Mouse (Mus musculus) liver, embryonic 13.5 days (tissue): ENCODE results near the gene Ly6g5b. TPM values are rescaled to one million over a fixed set of nuclear protein-coding genes. Genes with fewer than 3 reads are reported as not detected.

Experiments
- ATAC-seq: fragments of 200-750 bp; cut with Nextera tagmentation; 2 replicates; pipeline ENCODE4 v1.8.0; 2017; ENCODE audit warnings: low read depth, mild to moderate bottlenecking, moderate number of reproducible peaks, moderate library complexity
- DNase-seq: peaks from one replicate; pipeline ENCODE4 v3.0.0; 2022
- H3K27ac ChIP-seq: fragments of 300-500 bp; sonication (generic); 2 replicates; pipeline ENCODE4 v1.5.1; 2015; ENCODE audit warnings: moderate library complexity, mild to moderate bottlenecking, inconsistent platforms
- H3K27me3 ChIP-seq: fragments of 300-500 bp; sonication (generic); 2 replicates; pipeline ENCODE4 v1.6.1; 2015; ENCODE audit warnings: mild to moderate bottlenecking, inconsistent platforms
- H3K36me3 ChIP-seq: fragments of 300-500 bp; sonication (generic); 2 replicates; pipeline ENCODE4 v1.6.1; 2015; ENCODE audit warnings: mild to moderate bottlenecking, inconsistent platforms
- H3K4me1 ChIP-seq: fragments of 300-500 bp; sonication (generic); replicated peaks from 2 replicates; pipeline ENCODE4 v1.6.1; 2015; ENCODE audit warnings: inconsistent platforms
- H3K4me2 ChIP-seq: fragments of 300-500 bp; sonication (generic); 2 replicates; pipeline ENCODE4 v1.6.1; 2015; ENCODE audit warnings: inconsistent platforms, mild to moderate bottlenecking, moderate library complexity
- H3K4me3 ChIP-seq: fragments of 300-500 bp; sonication (generic); replicated peaks from 2 replicates; pipeline ENCODE4 v1.5.1; 2015; ENCODE audit warnings: mild to moderate bottlenecking, inconsistent platforms
- H3K9ac ChIP-seq: fragments of 300-500 bp; sonication (generic); 2 replicates; pipeline ENCODE4 v1.6.1; 2015; ENCODE audit warnings: mild to moderate bottlenecking, inconsistent platforms
- H3K9me3 ChIP-seq: fragments of 300-500 bp; sonication (generic); replicated peaks from 2 replicates; pipeline ENCODE4 v1.6.1; 2016; ENCODE audit warnings: inconsistent platforms
- WGBS: fragments of 180-500 bp; shearing (Covaris S2); methylation state at CpG from one replicate; pipeline ENCODE4 v1.1.7; 2015; ENCODE audit not compliant: insufficient replicate concordance; 5-methylcytosine and 5-hydroxymethylcytosine counted together
- polyA plus RNA-seq: library from polyadenylated mRNA; unstranded; fragments of >200 nt; fragmentation: Nextera tagmentation; extraction: Ambion mirVana; gene quantifications from 2 replicates; pipeline ENCODE4 v1.2.1, GENCODE M21; 2015

The Ly6g5b gene
- polyA plus RNA-seq, 1 experiment from 2014 or later, result 0.28 TPM

DNA sequence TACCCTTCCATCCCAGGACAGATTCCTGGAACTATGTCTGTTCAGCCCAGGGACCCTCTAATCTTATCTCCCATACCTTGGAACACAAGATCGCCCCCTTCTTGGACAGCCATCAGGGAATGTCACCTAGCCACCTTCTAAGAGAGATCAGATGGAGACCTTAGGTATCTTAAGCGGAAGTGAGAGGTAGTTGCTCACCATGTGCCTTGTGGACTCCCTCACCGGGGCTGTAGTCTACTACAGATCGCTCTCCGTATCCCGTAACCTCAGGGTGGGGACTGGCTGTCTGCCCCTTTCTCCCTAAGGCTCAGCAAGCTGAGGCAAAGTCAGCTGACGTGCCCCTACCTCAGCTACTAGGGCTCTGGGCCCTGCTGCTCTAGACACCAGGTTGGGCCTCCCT lies 11.1 kb downstream of the Ly6g5b start:
- ATAC-seq, result no peak
- Histone ChIP-seq H3K36me3 (peaks cover 48% of the 10 kb centered on the region), H3K4me1 (peaks cover 64% of the 10 kb centered on the region), H3K27ac (peak overlapping the region; percentile 92), H3K4me2 (peak overlapping the region; percentile 48), H3K27me3 (no peaks in the 10 kb centered on the region), H3K4me3 (peak overlapping the region; percentile 7), H3K9me3 (no peaks in the 10 kb centered on the region), H3K9ac (peak overlapping the region; percentile 67)
- no peak for DNase-seq
- WGBS, result 65% methylated on average over 7 of the region's 7 CpGs

DNA sequence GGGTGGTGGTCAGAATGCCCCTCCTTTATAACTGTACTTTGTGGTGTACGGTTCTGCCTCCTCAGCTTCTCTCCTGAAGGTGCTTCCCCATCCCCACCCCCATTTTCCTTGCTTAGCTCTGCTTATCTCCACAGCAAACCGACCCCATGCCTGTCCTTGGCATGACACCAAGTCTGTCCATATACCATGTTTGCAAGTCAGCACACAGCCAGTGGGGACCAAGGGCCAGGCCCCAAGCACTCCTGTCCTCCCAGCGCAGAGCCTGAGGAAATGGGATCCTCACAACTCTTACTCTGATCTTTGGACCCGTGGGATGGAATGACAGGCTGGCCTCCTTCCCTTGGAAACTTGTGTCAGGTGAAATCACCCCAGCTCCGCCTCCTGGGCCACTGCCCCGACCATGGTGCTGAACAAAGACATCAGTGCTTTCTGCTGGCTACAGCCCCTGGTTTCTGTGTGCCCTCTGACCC lies 12.0 kb downstream of the Ly6g5b start:
- Histone ChIP-seq H3K4me2 (no peak overlapping the region), H3K36me3 (peaks cover 56% of the 10 kb centered on the region), H3K4me1 (peaks cover 64% of the 10 kb centered on the region), H3K9me3 (no peaks in the 10 kb centered on the region), H3K27me3 (no peaks in the 10 kb centered on the region), H3K4me3 (no peak overlapping the region), H3K9ac (peak overlapping the region; percentile 67), H3K27ac (peak overlapping the region; percentile 92)
- 53% methylated on average over 6 of the region's 6 CpGs for WGBS
- ATAC-seq (no peak), DNase-seq (no peak)

DNA sequence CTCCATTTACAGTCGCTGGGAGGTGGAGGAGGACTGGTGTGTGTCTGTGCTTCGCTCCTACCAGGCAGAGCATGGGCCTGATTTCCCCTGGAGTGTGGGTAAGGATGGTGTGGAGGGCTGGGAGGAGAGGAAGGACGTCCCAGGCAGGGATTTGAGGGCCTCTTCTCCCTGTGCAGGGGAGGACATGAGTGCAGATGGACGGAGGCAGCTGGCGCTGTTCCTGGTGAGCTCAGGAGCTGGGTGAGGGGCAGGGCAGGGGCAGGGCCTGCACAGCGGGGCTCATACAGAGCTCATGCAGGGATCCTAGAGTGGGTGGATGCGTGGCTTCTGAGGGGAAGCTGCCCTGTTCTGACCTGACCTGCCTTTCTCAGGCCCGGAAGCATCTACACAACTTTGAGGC lies 12.9 kb downstream of the Ly6g5b start:
- Histone ChIP-seq H3K4me2 (no peak overlapping the region), H3K36me3 (peaks cover 64% of the 10 kb centered on the region), H3K4me3 (no peak overlapping the region), H3K27ac (peak overlapping the region; percentile 92), H3K27me3 (no peaks in the 10 kb centered on the region), H3K9ac (no peak overlapping the region), H3K9me3 (no peaks in the 10 kb centered on the region), H3K4me1 (peaks cover 64% of the 10 kb centered on the region)
- WGBS, result 71% methylated on average over 8 of the region's 8 CpGs
- no peak for ATAC-seq
- DNase-seq, result no peak

DNA sequence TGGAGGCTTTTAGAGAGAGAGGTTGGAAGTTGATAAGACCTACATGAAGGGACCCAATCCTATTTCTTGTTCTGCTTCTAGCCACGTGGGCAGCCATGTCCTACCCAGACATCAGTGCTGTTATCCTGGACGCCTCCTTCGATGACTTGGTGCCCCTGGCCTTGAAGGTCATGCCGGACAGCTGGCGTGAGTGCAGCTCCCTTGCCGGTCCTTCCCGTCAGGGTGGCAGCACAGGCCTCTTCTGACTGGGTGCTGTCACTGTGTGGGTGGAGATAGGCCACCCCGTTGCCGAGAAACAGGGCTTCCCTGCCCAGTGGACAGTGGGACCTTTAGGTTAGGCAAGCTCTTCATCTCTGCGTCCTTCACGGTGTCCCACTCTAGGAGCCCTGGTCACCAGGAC lies 14.1 kb downstream of the Ly6g5b start:
- Histone ChIP-seq H3K36me3 (peaks cover 75% of the 10 kb centered on the region), H3K27me3 (no peaks in the 10 kb centered on the region), H3K27ac (peak overlapping the region; percentile 1; the same call in 1 of the 2 replicates), H3K4me3 (no peak overlapping the region), H3K9ac (no peak overlapping the region), H3K4me2 (no peak overlapping the region), H3K9me3 (no peaks in the 10 kb centered on the region), H3K4me1 (peaks cover 61% of the 10 kb centered on the region)
- DNase-seq (no peak), ATAC-seq (no peak)
- 84% methylated on average over 11 of the region's 11 CpGs for WGBS

DNA sequence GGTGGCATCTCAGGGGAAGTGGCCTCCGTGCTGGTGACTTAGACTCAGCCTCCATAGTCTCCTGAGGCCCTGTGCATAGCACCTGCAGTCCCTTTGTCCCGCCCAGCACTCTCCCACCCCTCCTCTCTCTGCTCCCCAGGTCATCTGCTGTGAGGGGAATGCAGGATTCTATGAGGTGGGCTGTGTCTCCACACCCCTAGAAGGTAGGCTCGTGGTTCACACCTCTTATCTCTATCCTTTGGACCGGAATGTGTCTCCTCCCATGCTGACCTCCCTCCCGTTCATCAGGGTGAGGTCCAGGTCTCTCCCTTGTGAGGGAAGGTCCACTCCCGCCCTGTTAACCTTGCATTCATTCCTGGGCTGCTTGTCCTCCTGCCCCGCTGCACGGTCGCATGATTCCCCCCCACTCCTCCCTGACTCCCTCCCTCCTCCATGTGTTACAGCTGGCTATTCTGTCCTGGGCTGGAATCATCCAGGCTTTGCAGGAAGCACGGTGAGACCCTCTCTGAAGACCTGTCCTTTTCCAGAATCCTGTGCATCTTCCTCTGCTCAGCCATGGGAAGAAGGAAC lies 14.9 kb downstream of the Ly6g5b start:
- Histone ChIP-seq H3K9me3 (no peaks in the 10 kb centered on the region), H3K4me2 (no peak overlapping the region), H3K27me3 (no peaks in the 10 kb centered on the region), H3K4me1 (peaks cover 52% of the 10 kb centered on the region), H3K4me3 (no peak overlapping the region), H3K36me3 (peaks cover 84% of the 10 kb centered on the region), H3K27ac (no peak overlapping the region), H3K9ac (no peak overlapping the region)
- WGBS, result 72% methylated on average over 10 of the region's 10 CpGs
- DNase-seq (no peak), ATAC-seq (no peak)

DNA sequence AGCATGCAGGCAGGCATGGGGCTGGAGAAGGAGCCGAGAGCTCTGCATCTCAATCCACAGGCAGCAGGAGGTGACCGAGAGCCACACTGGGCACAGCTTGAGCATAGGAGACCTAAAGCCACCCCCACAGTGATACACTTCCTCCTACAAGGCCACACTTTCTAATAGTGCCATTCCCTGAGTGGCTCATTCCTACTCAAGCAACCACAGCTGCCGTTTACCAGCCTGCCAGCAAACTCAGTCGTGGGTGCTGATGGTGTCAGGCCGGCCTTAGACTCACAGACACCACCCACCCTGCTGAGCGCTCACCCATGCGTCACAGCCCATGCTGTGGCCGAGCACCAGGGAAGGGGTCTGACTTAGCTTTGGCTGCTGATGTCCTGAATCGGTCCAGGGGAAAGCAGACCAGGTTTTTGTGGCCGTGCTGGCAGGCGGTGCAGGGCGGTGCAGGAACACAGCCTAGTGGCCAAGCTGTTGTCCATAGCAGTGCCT lies 18.0 kb downstream of the Ly6g5b start:
- H3K4me1 ChIP-seq, result peaks cover 31% of the 10 kb centered on the region
- no peak overlapping the region for H3K4me2 ChIP-seq
- no peak overlapping the region for H3K9ac ChIP-seq
- no peaks in the 10 kb centered on the region for H3K9me3 ChIP-seq
- H3K36me3 ChIP-seq, result peaks cover 98% of the 10 kb centered on the region
- H3K4me3 ChIP-seq, result no peak overlapping the region
- ATAC-seq (no peak), DNase-seq (no peak)
- no peaks in the 10 kb centered on the region for H3K27me3 ChIP-seq
- WGBS, result 87% methylated on average over 12 of the region's 12 CpGs
- no peak overlapping the region for H3K27ac ChIP-seq

DNA sequence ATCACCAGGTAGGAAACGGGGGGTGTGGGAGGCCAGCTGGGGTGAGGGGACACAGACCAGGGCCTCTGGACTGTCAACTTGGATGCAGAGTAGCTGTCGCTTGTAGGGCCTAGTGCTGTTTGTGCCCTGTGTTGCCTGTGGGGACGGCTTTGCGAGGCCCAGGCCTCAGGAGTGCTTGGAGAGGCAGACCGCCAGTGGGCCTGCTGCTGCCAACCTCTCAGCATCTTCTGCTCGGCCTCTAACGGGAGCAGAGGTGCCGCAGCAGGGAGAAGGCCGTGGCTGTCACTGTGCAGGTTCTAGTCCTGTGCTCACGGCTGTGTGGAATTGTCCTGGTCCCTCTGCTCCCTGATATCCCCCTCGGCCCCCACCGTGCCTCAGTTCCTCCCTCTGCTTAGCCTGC lies 18.6 kb downstream of the Ly6g5b start:
- Histone ChIP-seq H3K27ac (no peak overlapping the region), H3K4me3 (no peak overlapping the region), H3K9me3 (no peaks in the 10 kb centered on the region), H3K4me1 (peaks cover 28% of the 10 kb centered on the region), H3K9ac (no peak overlapping the region), H3K4me2 (no peak overlapping the region), H3K27me3 (no peaks in the 10 kb centered on the region), H3K36me3 (peaks cover 97% of the 10 kb centered on the region)
- 88% methylated on average over 12 of the region's 12 CpGs for WGBS
- ATAC-seq, result no peak
- DNase-seq, result no peak

DNA sequence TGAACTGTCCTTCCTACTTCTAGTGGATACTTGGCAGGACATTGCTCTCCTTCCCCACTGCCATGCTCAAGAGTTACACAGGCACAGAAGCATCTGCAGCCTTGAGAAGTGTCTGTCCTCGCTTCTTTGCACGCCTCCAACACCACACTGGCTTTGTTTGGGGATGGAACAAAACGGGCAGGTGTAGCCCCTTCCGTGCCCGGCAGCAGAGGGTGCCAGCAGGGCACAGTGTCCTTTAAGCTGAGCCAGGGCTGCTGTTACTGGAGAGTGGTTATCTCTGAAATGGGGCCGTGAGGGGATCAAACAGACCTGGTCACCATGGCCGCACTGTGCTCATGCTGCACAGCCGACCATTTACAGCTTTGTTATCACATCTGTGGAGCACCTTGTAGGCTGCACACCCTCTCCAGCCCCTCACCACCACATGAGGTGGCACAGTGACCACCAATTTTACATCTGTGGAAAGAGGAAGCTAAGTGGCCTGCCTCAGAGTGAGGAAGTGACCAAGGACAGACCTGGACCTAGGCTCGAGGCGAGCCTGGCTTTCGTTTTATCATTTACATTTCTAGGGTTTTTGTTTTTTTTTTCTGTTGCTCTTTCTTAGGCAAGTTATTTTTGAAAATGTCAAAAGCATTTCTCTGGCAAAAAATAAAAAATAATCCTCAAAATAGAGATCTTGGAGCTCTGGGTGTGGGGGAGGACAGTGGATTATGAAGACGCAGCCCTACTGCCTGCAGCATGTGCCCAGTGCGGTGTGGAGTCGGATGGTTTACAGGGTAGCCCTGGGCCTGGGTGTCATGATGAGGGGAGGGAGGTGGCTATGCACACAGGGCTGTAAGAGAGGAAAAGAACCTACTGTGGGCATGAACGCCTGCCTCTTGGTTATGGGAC lies 20.5 kb downstream of the Ly6g5b start:
- no peak overlapping the region for H3K9ac ChIP-seq
- no peak overlapping the region for H3K27ac ChIP-seq
- WGBS, result 78% methylated on average over 15 of the region's 15 CpGs
- DNase-seq, result no peak
- peaks cover 31% of the 10 kb centered on the region for H3K4me1 ChIP-seq
- H3K27me3 ChIP-seq, result no peaks in the 10 kb centered on the region
- no peak overlapping the region for H3K4me3 ChIP-seq
- H3K36me3 ChIP-seq, result peaks cover 89% of the 10 kb centered on the region
- no peaks in the 10 kb centered on the region for H3K9me3 ChIP-seq
- H3K4me2 ChIP-seq, result no peak overlapping the region
- no peak for ATAC-seq

DNA sequence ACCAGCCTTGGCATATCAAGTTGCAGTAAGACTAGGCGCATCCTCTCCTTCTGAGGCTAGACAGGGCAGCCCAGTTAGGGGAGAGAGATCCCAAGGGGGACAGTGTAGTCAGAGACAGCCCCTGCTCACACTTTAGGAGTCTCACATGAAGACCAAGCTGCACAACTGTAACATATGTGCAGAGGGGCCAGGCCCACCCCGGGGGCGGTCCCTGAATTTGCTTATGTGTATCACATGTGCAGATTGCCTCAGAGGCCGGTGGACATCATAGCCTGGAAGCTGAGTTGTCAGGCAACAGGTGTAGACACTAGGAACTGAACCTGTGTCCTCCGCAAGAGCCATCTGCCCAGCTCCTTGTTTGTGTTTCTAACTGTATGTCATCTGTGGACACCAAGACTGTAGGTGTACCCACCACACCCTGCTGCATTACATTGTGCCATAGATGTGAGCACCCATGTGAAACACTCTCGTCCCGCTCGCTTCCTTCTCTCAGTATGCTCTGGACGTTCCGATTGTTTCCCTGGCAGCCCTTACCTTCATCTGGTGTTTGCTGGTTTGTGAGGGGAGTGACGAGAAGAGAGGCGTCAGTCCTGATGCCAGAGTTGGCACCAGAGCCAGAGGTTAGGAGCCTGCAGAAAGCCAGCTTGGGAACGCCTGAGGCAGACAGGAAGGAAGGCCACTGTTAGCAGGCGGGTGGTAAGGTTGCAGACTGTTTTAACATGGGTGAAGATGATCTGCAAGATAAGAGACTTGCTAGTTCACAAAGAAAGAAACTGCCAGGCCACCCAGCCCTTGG lies 22.6 kb downstream of the Ly6g5b start:
- DNase-seq (no peak), ATAC-seq (no peak)
- Histone ChIP-seq H3K9me3 (no peaks in the 10 kb centered on the region), H3K4me1 (peaks cover 38% of the 10 kb centered on the region), H3K4me2 (no peak overlapping the region), H3K27me3 (no peaks in the 10 kb centered on the region), H3K9ac (no peak overlapping the region), H3K36me3 (peaks cover 70% of the 10 kb centered on the region), H3K27ac (no peak overlapping the region), H3K4me3 (no peak overlapping the region)
- 86% methylated on average over 14 of the region's 14 CpGs for WGBS

DNA sequence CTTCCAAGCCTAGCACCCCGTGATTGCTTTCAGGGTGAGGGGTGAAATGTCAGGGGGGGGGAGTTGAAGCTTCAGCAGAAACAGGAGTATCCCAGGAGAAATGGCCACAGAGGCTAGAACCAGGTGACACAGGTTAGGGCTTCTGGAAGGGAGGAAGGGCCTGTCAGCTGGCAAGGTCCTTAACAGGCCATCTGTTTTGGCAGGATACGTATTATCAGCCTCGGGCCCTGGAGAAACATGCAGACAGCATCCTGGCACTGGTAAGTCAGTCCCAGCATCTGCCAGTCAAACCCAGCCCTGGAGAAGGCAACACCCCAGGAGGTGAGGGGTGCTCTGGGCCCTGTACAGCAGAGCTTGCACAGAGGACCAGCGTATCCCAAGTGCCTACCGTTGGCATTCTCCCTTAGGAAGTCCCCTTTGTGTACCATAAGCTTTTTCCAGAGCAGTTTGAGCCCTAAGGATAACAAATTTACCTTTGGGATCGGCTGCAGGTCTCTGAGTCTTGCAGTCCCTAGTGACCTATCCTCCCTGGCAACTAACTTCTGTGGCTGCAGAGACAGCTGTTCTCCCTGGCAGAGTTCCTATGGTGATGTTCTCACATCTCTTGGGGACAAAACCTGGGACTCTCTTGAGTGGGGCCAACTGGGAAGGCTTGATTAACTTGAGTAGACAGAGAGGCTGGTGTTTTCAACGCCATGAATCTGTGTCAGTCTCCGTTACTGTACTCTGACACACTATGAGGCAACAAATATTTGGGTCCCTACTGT lies 24.9 kb downstream of the Ly6g5b start:
- DNase-seq (peak; percentile 67), ATAC-seq (peak; percentile 59)
- Histone ChIP-seq H3K27ac (peak overlapping the region; percentile 91), H3K27me3 (0 out of 2 replicates have a peak, but pooled peaks cover 4% of the 10 kb centered on the region), H3K9me3 (no peaks in the 10 kb centered on the region), H3K4me2 (peak overlapping the region; percentile 79), H3K9ac (peak overlapping the region; percentile 87), H3K36me3 (peaks cover 47% of the 10 kb centered on the region), H3K4me3 (peak overlapping the region; percentile 74), H3K4me1 (peaks cover 43% of the 10 kb centered on the region)
- WGBS, result 57% methylated on average over 8 of the region's 8 CpGs
